Mouse (Mus musculus) kidney, adult 9 months (tissue): ENCODE data around the gene Tenm4.

Experiments
- DNase-seq: peaks from one replicate; pipeline ENCODE4 v3.0.0; 2022

The Tenm4 gene

GRCm38 (mm10) chr7:96259630-96260029 lies 88.6 kb downstream of the Tenm4 start:
- no peak for DNase-seq

GRCm38 (mm10) chr7:96262182-96262581 lies 91.1 kb downstream of the Tenm4 start:
- no peak for DNase-seq

- peak; percentile 9 for DNase-seq
These were observed 94.9 kb downstream of the Tenm4 start for GRCm38 (mm10) chr7:96265941-96266340.

GRCm38 (mm10) chr7:96267266-96267665 lies 96.2 kb downstream of the Tenm4 start:
- DNase-seq = no peak

GRCm38 (mm10) chr7:96270684-96271083 lies 99.6 kb downstream of the Tenm4 start:
- DNase-seq = peak; percentile 13

GRCm38 (mm10) chr7:96272068-96272467 lies 101.0 kb downstream of the Tenm4 start:
- no peak for DNase-seq

GRCm38 (mm10) chr7:96274486-96274885 lies 103.4 kb downstream of the Tenm4 start:
- DNase-seq = no peak

GRCm38 (mm10) chr7:96277550-96277949 lies 106.5 kb downstream of the Tenm4 start:
- no peak for DNase-seq

- DNase-seq = no peak
These were observed 107.3 kb downstream of the Tenm4 start for GRCm38 (mm10) chr7:96278378-96278777.

- DNase-seq = no peak
These were observed 109.7 kb downstream of the Tenm4 start for GRCm38 (mm10) chr7:96280795-96281194.

GRCm38 (mm10) chr7:96290576-96290975 lies 119.5 kb downstream of the Tenm4 start:
- no peak for DNase-seq

- no peak for DNase-seq
These were observed 124.9 kb downstream of the Tenm4 start for GRCm38 (mm10) chr7:96295959-96296358.

- DNase-seq = no peak
These were observed 129.9 kb downstream of the Tenm4 start for GRCm38 (mm10) chr7:96300826-96301397.

GRCm38 (mm10) chr7:96301813-96302212 lies 130.8 kb downstream of the Tenm4 start:
- no peak for DNase-seq

GRCm38 (mm10) chr7:96303963-96304362 lies 132.9 kb downstream of the Tenm4 start:
- DNase-seq = no peak

GRCm38 (mm10) chr7:96305382-96305935 lies 134.4 kb downstream of the Tenm4 start:
- no peak for DNase-seq

- no peak for DNase-seq
These were observed 137.1 kb downstream of the Tenm4 start for GRCm38 (mm10) chr7:96308106-96308505.

GRCm38 (mm10) chr7:96329343-96329742 lies 158.3 kb downstream of the Tenm4 start:
- no peak for DNase-seq

GRCm38 (mm10) chr7:96331186-96331585 lies 160.1 kb downstream of the Tenm4 start:
- DNase-seq = peak; percentile 92

- peak; percentile 19 for DNase-seq
These were observed 163.3 kb downstream of the Tenm4 start for GRCm38 (mm10) chr7:96334361-96334760.

- DNase-seq = no peak
These were observed 165.3 kb downstream of the Tenm4 start for GRCm38 (mm10) chr7:96336376-96336775.

- DNase-seq = no peak
These were observed 169.8 kb downstream of the Tenm4 start for GRCm38 (mm10) chr7:96340826-96341225.

GRCm38 (mm10) chr7:96341479-96341878 lies 170.4 kb downstream of the Tenm4 start:
- DNase-seq = no peak

- no peak for DNase-seq
These were observed 171.9 kb downstream of the Tenm4 start for GRCm38 (mm10) chr7:96342996-96343395.

GRCm38 (mm10) chr7:96343667-96344066 lies 172.6 kb downstream of the Tenm4 start:
- no peak for DNase-seq
